Mouse (Mus musculus) left cerebral cortex, postnatal 10 days (tissue): Measurements from ENCODE around the gene Arhgap22. TPM values are rescaled to one million over a fixed set of nuclear protein-coding genes. Genes with fewer than 3 reads are reported as not detected.
A peak's percentile ranks its signal among the peaks of the same experiment; 100 is the strongest.

Source experiments
- DNase-seq, 2 experiments: peaks; one replicate each; pipeline ENCODE4 v3.0.0; 2021 to 2022; ENCODE audit warnings: low spot score in 2 of 2, mixed read lengths in 1 of 2; ENCODE audit errors: extremely low spot score in 1 of 2
- intact Hi-C: fragments of 180-260 bp; cut with DNase I; formaldehyde crosslinking; loops from one replicate; pipeline ENCODE4 v1.15.1; 2025
- total RNA-seq, 2 experiments: library from RNA; stranded (reverse); gene quantifications; 2 replicates each; pipeline ENCODE4 v1.2.3; 2021

Arhgap22 gene
- total RNA-seq, 2 experiments from 2014 or later: 6.5 to 9.7 TPM

DNA sequence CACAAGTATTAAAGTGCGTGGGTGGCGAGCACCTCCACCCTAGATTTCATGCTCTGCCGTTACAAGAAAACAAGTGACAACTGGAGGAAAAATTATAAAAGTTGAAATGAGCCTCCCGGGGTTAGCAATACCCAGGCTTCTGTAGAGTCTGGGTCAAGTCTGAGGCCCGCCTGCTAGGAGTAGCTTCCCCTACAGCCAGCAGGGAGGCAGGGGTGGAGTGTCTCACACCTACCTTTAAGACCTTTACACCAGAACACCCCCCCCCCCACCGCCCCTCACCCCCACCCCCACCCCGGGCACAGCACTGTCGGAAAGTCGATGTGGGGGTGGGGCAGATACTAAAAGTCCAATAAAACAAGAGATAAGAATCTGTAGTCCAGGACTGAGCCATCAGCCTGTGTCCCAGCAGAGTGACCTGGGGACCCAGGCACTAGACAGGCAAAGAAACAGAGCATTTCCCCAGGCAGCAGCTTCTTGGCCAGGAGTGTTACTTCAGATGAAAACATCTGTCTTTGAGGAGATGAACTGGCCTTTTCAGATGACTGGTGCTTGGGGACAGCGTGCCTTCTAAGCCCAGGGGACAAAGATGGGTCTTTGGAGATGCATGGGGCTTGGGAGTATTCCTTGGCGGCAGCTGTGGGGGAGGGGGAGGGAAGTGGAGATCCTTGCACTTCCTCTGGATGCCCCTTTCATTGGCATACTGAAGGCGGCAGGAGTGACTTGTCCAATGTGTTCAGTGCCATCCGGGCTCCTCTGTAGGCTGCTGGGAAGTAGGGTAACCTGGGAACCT, 37.3 kb downstream of the Arhgap22 start:
- intact Hi-C loops: no loop called here
- DNase-seq: no peak

DNA sequence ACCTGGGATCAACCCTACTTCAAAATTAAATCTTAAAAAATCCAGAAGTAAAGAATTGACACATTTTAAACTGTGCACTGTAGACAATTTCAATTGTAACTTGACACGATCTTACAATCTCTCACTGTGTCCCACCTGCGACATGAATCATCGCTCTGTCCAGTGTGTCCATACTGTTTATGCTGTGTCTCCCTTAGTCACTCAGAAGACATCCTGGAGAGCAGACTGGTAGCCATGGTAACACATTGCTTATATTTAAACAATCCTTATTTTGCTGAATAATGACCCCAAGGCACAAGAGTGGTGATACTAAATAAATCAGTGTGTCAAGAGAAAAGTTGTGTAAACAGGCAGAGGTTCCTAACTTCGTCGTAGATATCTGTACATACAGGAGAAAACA, 44.4 kb downstream of the Arhgap22 start:
- intact Hi-C loops: no loop called here
- no peak for DNase-seq

GRCm38 (mm10) chr14:33260131-33260530, 46.3 kb downstream of the Arhgap22 start:
- no peak for DNase-seq
- intact Hi-C loops: no loop called here

DNA sequence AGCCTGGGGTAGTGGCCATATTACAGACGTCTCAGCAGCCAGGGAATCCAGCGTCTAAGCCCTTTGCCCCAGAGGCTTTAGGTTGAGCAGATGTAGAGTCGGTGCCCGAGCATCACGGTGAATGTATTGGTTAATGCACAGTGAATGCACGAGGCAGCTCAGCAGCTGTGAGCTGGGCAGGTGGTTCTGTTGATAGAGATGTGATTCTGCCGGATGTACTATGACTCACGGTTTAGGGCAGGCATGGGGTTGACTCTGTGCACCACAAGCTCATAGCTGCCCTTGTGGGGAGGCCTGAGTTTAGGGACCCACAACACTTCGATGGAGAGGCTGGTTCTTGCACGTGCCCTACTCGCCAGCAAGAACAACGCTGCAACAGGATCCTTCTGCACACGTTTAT, 51.0 kb downstream of the Arhgap22 start:
- DNase-seq: no peak
- intact Hi-C loops: no loop called here

DNA sequence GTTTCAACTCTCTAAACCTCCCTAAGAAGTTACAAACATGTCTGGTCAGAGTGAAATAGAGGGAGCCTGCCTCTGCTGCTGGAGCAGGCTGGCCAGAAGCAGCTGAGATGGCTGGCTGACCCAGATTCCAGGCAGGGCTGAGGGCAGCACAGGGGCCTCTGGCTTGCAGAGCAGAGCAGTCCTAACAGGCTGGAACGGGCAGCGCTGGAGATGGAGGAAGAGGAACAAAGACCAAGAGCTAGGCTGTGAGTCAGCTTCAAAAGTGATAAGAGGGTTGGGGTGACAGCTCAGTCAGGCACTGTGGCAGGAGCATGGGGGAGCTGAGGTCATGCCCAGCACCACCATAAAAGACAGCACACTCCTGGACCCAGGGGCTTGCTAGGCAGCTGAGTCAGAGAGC, 62.4 kb downstream of the Arhgap22 start:
- intact Hi-C loops: no loop called here
- DNase-seq: no peak

DNA sequence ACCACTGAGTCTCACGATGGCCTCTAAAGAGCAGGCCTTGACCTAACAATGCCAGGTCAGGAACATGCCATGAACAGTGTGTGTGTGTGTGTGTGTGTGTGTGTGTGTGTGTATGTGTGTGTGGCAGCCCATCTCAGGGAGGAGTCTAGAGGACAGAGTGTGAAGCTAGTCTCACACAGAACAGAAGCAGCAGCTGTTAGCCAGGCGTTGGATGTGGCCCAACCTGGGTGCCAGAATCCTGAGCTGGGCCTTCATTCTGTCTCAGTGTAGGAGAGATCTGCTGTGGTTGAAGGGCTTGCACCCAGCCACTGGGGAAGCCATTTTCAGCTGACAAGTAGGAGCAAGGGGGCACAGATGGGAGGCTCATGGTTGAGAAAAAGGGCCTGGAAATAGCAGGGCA, 64.5 kb downstream of the Arhgap22 start:
- intact Hi-C loops: no loop called here
- DNase-seq: no peak

- DNase-seq: no peak
- intact Hi-C loops: no loop called here
These were observed 67.1 kb downstream of the Arhgap22 start for GRCm38 (mm10) chr14:33280921-33281320.

DNA sequence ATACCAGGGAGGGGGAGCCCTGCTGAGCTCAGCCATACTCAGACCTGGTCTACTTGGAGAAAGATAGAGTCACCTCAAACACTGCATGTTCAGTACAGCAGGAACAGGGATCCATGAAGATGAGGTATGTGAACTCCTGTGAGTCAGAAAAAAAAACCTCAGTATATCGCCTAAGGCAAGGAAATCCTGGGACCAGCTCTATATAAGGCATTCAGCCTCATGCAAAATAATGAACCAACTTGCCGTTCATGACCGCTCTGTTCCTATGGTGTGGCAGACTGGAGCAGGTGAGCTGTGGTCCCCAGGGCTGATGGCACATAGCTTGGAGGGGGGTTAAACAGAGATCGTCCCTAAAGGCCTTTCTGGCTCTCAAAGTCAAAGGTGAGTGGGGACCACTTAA, 68.6 kb downstream of the Arhgap22 start:
- intact Hi-C loops: no loop called here
- DNase-seq: no peak

GRCm38 (mm10) chr14:33287920-33288319, 74.1 kb downstream of the Arhgap22 start:
- no peak for DNase-seq
- intact Hi-C loops: no loop called here

GRCm38 (mm10) chr14:33290038-33290437, 76.2 kb downstream of the Arhgap22 start:
- intact Hi-C loops: no loop called here
- no peak for DNase-seq

DNA sequence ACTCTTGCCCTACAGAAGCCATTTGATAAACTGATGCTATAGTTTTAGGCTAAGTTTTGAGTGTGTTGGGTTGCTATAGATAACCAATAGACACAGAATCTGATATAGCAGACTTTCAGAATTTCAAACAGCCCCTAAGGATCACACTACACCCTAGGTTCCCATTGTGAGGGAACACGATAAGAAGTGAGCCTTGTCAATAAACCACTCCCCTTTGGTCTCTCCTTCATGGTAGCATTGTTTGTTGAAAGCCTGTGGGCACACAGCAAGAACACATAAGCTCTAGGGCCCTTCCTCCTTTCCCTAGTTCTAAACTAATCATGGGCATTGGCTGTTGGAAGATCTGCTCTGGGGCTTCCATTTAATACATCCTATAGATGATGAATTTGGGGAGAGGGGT, 80.7 kb downstream of the Arhgap22 start:
- no peak for DNase-seq
- intact Hi-C loops: no loop called here

DNA sequence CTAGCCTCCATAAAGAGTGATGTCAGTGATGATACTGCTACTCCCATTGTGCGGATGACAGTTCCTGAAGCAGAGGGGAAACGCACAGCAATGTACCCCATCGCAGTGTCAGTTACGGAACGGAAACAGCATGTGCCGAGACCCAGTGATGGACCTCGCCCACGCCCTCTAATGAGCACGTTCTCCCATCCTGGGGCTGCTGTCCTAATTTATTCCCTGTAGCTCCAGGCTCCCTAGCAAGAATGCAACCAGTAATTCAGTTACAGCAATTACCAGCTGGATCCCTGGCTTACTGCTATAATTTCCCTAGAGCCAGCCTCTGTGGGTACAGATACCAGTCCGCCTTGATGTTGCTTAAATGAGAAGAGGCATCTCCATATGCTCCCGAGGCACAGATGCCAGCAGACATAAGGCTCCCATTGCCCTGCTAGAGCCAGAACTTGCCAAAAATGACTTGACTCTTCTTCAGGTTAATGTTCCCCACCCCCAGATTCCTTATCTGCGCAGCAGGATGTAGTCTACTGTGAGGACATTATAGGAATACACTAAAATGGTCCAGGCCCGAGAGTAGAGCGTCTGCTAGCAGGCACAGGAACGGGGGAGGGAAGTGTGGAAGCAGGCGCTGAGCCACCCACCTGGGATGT, 83.0 kb downstream of the Arhgap22 start:
- DNase-seq: peak in 1 of 2 experiments; percentile 72
- intact Hi-C loops: no loop called here

GRCm38 (mm10) chr14:33300591-33300990, 86.8 kb downstream of the Arhgap22 start:
- intact Hi-C loops: no loop called here
- DNase-seq: no peak

- intact Hi-C loops: loop anchor here (1.0 kb wide), 1 partner anchor 90 kb away; no protein-coding TSS in a partner anchor
- DNase-seq: peak; percentile 71 to 89
These were observed 89.6 kb downstream of the Arhgap22 start for GRCm38 (mm10) chr14:33303348-33303819.

- no peak for DNase-seq
- intact Hi-C loops: no loop called here
These were observed 91.9 kb downstream of the Arhgap22 start for GRCm38 (mm10) chr14:33305645-33306281.

DNA sequence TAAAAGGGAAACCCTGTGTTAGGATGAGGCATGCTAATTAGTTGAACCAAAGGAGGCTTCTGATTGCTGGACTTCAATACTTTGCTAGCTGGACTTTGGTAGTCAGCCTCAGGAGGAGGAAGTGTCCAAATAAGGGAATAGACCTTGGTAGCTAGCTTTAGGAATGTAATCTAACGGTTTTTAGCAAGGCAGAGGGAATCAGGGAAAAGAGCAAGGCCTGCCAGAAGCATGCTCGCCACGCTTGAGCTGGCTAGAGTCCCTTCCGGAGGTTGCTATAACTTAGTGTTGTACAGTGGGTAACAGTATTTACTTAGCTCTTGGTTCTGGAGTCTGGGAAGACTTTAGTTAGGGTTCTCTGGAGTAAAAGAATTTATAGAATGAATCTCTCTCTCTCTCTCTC, 96.9 kb downstream of the Arhgap22 start:
- DNase-seq: no peak
- intact Hi-C loops: no loop called here

DNA sequence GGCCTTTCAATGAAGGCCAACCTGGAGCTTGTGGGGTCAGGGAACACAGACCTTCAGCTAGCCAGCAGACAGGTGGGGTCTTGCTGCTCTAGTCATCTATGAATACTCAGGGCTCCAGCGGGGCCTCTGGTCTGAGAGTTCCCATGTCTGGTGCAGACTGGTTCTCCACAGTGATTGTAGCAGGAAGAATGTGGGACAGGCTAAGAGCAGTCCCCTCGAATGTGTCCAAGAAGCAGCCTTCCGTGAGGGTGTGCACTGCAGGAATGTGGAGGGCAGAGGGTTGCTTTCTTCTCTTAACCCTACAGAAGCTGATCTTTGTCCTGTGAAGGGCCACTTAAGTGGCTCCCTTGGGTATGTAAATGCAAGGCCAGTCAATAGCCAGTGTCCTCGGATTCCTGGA, 98.5 kb downstream of the Arhgap22 start:
- intact Hi-C loops: loop anchor here (2.0 kb wide), 1 partner anchor 58 kb away; no protein-coding TSS in a partner anchor
- DNase-seq: peak in 1 of 2 experiments; percentile 14

GRCm38 (mm10) chr14:33313624-33314023, 99.8 kb downstream of the Arhgap22 start:
- intact Hi-C loops: loop anchor here (2.0 kb wide), 1 partner anchor 57 kb away; no protein-coding TSS in a partner anchor
- peak; percentile 60 to 62 for DNase-seq

GRCm38 (mm10) chr14:33314160-33314559, 100.3 kb downstream of the Arhgap22 start:
- intact Hi-C loops: no loop called here
- DNase-seq: peak in 1 of 2 experiments; percentile 49

GRCm38 (mm10) chr14:33315111-33315510, 101.3 kb downstream of the Arhgap22 start:
- peak in 1 of 2 experiments; percentile 32 for DNase-seq
- intact Hi-C loops: no loop called here
